ENCODE assay signal across 10 mouse cellular contexts in genomic region chr3:53004406-53005114, GRCm38 (mm10). TPM values are rescaled to one million over a fixed set of nuclear protein-coding genes. Genes with fewer than 3 reads are reported as not detected.
DNase-seq lines count a peak whose midpoint lies in the region; ATAC-seq and TF ChIP-seq lines count a peak whose summit lies in the region.
"Had no signal": no experiment of that assay in that cellular context is flagged by ENCODE, and none has a peak within 500 bp of the region (broad histone marks: within the 10 kb centered on the region; RNA-seq: fewer than 3 reads in every experiment).

No protein-coding gene starts in this region.

- H3K36me3 ChIP-seq in kidney, adult 2 months (ENCODE audit: control insufficient read depth, insufficient read depth, low read length): no peaks in the 10 kb centered on the region; the same call in 1 of the 2 replicates
- peaks cover 61% of the 10 kb centered on the region for H3K36me3 ChIP-seq in forebrain, postnatal 0 days (ENCODE audit: insufficient read depth)

- peak; percentile 28; the same call in 1 of the 2 replicates for TF ChIP-seq CTCF in kidney, adult 2 months (conservative IDR thresholded peaks at IDR 0.05; ENCODE audit: insufficient read depth, insufficient read length, low read depth, low read length)
- TF ChIP-seq CTCF in forebrain, postnatal 0 days (IDR thresholded peaks at IDR 0.05; ENCODE audit: low read depth): peak; percentile 84

- ATAC-seq in CD4-positive, CD25-positive, alpha-beta regulatory T cell, adult 4 months: peak; percentile 77
- ATAC-seq in forebrain, postnatal 0 days: peak; percentile 89

- no peak overlapping the region for H3K4me2 ChIP-seq in forebrain, postnatal 0 days (ENCODE audit: low read depth)
- H3K4me2 ChIP-seq: embryonic facial prominence, embryonic 15.5 days; limb, embryonic 13.5 days had no signal

- H3K27ac ChIP-seq in kidney, adult 2 months (ENCODE audit: insufficient read depth, low read depth, low read length): no peak overlapping the region
- H3K27ac ChIP-seq in forebrain, postnatal 0 days (ENCODE audit: low read depth, low read length): no peak overlapping the region
- H3K27ac ChIP-seq: embryonic facial prominence, embryonic 15.5 days; limb, embryonic 13.5 days had no signal

- no peaks in the 10 kb centered on the region for H3K9me3 ChIP-seq in forebrain, postnatal 0 days (ENCODE audit: low read length)
- H3K9me3 ChIP-seq: embryonic facial prominence, embryonic 15.5 days; limb, embryonic 13.5 days had no signal

- H3K9ac ChIP-seq in forebrain, postnatal 0 days: no peak overlapping the region
- H3K9ac ChIP-seq: embryonic facial prominence, embryonic 15.5 days; limb, embryonic 13.5 days had no signal

- no peaks in the 10 kb centered on the region for H3K4me1 ChIP-seq in kidney, adult 2 months (ENCODE audit: control insufficient read depth, insufficient read depth, low read length)
- H3K4me1 ChIP-seq in forebrain, postnatal 0 days (ENCODE audit: insufficient read depth): no peaks in the 10 kb centered on the region
- H3K4me1 ChIP-seq: embryonic facial prominence, embryonic 15.5 days had no signal

- H3K27me3 ChIP-seq in kidney, adult 2 months (replicated peaks; ENCODE audit: control insufficient read depth, insufficient read depth, low read length): no peaks in the 10 kb centered on the region
- no peaks in the 10 kb centered on the region for H3K27me3 ChIP-seq in forebrain, postnatal 0 days (ENCODE audit: insufficient read depth, low read length)
- H3K27me3 ChIP-seq: embryonic facial prominence, embryonic 15.5 days had no signal

- TF ChIP-seq POLR2A in kidney, adult 2 months (IDR thresholded peaks at IDR 0.05; ENCODE audit: low read depth, low read length): no peak

- intact Hi-C loops in left cerebral cortex, postnatal 4 days (cut with DNase I): loop anchor here (5.0 kb wide), 1 partner anchor 747 kb away; no protein-coding TSS in a partner anchor

- no peak overlapping the region for H3K4me3 ChIP-seq in kidney, adult 2 months (ENCODE audit: insufficient read depth, low read depth, low read length)
- no peak overlapping the region for H3K4me3 ChIP-seq in forebrain, postnatal 0 days (ENCODE audit: low read depth, low read length)
- H3K4me3 ChIP-seq: embryonic facial prominence, embryonic 15.5 days; limb, embryonic 13.5 days had no signal

- peak; percentile 60 for DNase-seq in kidney, adult 2 months
- DNase-seq in kidney, adult 18-20 months: no peak
- DNase-seq in 416B (ENCODE audit: low read depth): peak; percentile 67
- peak; percentile 79 for DNase-seq in forebrain, postnatal 0 days
- peak; percentile 44 for DNase-seq in mesoderm, embryonic 11.5 days (ENCODE audit: low read depth, low spot score)
- no peak for DNase-seq in spleen, postnatal 10 days (ENCODE audit: low spot score in 2 of 2)
- DNase-seq in left cerebral cortex, postnatal 4 days: no peak

- WGBS in kidney, adult 2 months: 61% methylated on average over 2 of the region's 2 CpGs
- 67% methylated on average over 2 of the region's 2 CpGs for WGBS in forebrain, postnatal 0 days

RNA-seq across cellular contexts. Expression of gene Cog6, which starts 12.5 kb away (rescaled TPM):
- 21.5 and 22.2 TPM in 2 replicates for polyA plus RNA-seq in kidney, adult 2 months (2012; rRNA removed)
- polyA plus RNA-seq in CD4-positive, CD25-positive, alpha-beta regulatory T cell, adult 4 months (2017; shearing (Covaris generic)): 10 to 100 TPM; 21.3 to 27.9 TPM
- 42.8 and 44.9 TPM in 2 replicates for total RNA-seq in forebrain, postnatal 0 days (2014; rRNA removed)
- 28.3 and 31.3 TPM in 2 replicates for polyA plus RNA-seq in forebrain, postnatal 0 days (2015; fragmentation: Nextera tagmentation; extraction: Ambion mirVana)
- 10 to 100 TPM; 35.9 to 37.7 TPM for total RNA-seq in left cerebral cortex, postnatal 4 days (2021)

RNA-seq across cellular contexts. Expression of gene Lhfp, which starts 36.8 kb away (rescaled TPM):
- 43.7 and 47.7 TPM in 2 replicates for polyA plus RNA-seq in kidney, adult 2 months (2012; rRNA removed)
- polyA plus RNA-seq in CD4-positive, CD25-positive, alpha-beta regulatory T cell, adult 4 months (2017; shearing (Covaris generic)): under 1 TPM; 0.19 to 0.36 TPM
- total RNA-seq in forebrain, postnatal 0 days (2014; rRNA removed): 44.7 and 48.0 TPM in 2 replicates
- 60.8 and 74.1 TPM in 2 replicates for polyA plus RNA-seq in forebrain, postnatal 0 days (2015; fragmentation: Nextera tagmentation; extraction: Ambion mirVana)
- 10 to 100 TPM; 50.3 to 56.9 TPM for total RNA-seq in left cerebral cortex, postnatal 4 days (2021)

Comparison
In these comparisons a context has a peak if more than half of its experiments do, and no peak if none do; other contexts are left out.
1. DNase-seq: peak in kidney, adult 2 months (single experiment), 416B (single experiment), forebrain, postnatal 0 days (single experiment) and mesoderm, embryonic 11.5 days (single experiment); none in kidney, adult 18-20 months (single experiment), spleen, postnatal 10 days (0 of 2) and left cerebral cortex, postnatal 4 days (single experiment).
2. RNA of gene Lhfp, which starts 36.8 kb away (polyA plus RNA-seq): 60.8 to 74.1 TPM in forebrain, postnatal 0 days and 43.7 to 47.7 TPM in kidney, adult 2 months; 0.19 to 0.36 TPM in CD4-positive, CD25-positive, alpha-beta regulatory T cell, adult 4 months; every median in the first group is over 10 times any median in the second.